In the genomic region with DNA sequence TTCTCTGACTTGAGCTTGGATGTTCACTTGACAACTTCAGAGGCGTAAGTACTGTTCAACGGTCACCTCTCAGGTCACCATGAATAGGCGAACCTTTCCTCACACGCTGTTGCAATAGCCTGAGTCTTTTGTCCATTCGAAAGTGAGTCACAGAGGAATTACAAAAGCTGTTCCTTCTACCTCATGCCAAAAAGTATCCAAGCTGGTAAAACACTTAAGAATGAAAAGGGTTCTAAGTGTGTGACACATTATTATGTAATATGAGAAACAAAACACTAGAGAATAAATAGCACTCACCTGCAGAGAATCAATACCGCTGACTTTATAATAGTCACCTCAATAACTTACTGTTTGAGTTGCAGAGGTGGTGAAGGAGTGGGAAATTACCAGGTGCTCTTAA, we compare ENCODE assay signal across 18 mouse cellular contexts.
DNase-seq lines count a peak whose midpoint lies in the region; ATAC-seq lines count a peak whose summit lies in the region.
"Had no signal": no experiment of that assay in that cellular context is flagged by ENCODE, and none has a peak within 500 bp of the region (broad histone marks: within the 10 kb centered on the region; RNA-seq: fewer than 3 reads in every experiment).

No protein-coding gene starts in this region.

- 80% methylated on average over 6 of the region's 6 CpGs for WGBS in hindbrain, embryonic 13.5 days

- H3K9me3 ChIP-seq in hindbrain, embryonic 13.5 days: no peaks in the 10 kb centered on the region
- H3K9me3 ChIP-seq: embryonic facial prominence, embryonic 10.5 days; forebrain, embryonic 13.5 days; hindbrain, embryonic 12.5 days had no signal

- no peak overlapping the region for H3K4me3 ChIP-seq in hindbrain, embryonic 13.5 days
- H3K4me3 ChIP-seq: embryonic facial prominence, embryonic 10.5 days; forebrain, embryonic 13.5 days; hindbrain, embryonic 12.5 days had no signal

- no peak overlapping the region for H3K9ac ChIP-seq in hindbrain, embryonic 13.5 days
- H3K9ac ChIP-seq: forebrain, embryonic 13.5 days; forebrain, postnatal 0 days; hindbrain, embryonic 12.5 days had no signal

- DNase-seq in adrenal gland, postnatal 14 days: peak; percentile 8
- DNase-seq in adrenal gland, postnatal 10 days: no peak
- DNase-seq in 3T3-L1 (ENCODE audit: low read depth, low spot score): peak; percentile 56
- peak; percentile 24 for DNase-seq in NIH3T3 (ENCODE audit: low read depth)
- DNase-seq in lung, postnatal 25 days (ENCODE audit: low spot score): peak; percentile 75
- no peak for DNase-seq in right cerebral cortex, postnatal 10 days (ENCODE audit: low spot score in 2 of 2)
- DNase-seq: cerebellum, adult 18-20 months; cerebellum, adult 9-11 months; cerebellum, postnatal 36 days; forebrain, postnatal 0 days; gastrocnemius, postnatal 14 days; heart, postnatal 10 days; heart, postnatal 4 days had no signal

- no peaks in the 10 kb centered on the region for H3K36me3 ChIP-seq in hindbrain, embryonic 13.5 days
- H3K36me3 ChIP-seq: embryonic facial prominence, embryonic 10.5 days; hindbrain, embryonic 12.5 days had no signal

- no peak overlapping the region for H3K27ac ChIP-seq in hindbrain, embryonic 13.5 days
- H3K27ac ChIP-seq: embryonic facial prominence, embryonic 10.5 days; forebrain, embryonic 13.5 days; hindbrain, embryonic 12.5 days; hindbrain, postnatal 0 days had no signal

- H3K4me2 ChIP-seq in hindbrain, embryonic 13.5 days: no peak overlapping the region
- H3K4me2 ChIP-seq: forebrain, embryonic 13.5 days; hindbrain, embryonic 12.5 days had no signal

- ATAC-seq in hindbrain, embryonic 13.5 days (ENCODE audit: low FRiP score): no peak
- ATAC-seq: forebrain, embryonic 13.5 days; forebrain, postnatal 0 days; hindbrain, postnatal 0 days had no signal

- no peaks in the 10 kb centered on the region for H3K27me3 ChIP-seq in hindbrain, embryonic 13.5 days
- H3K27me3 ChIP-seq: forebrain, embryonic 13.5 days; hindbrain, embryonic 12.5 days had no signal

- no peaks in the 10 kb centered on the region for H3K4me1 ChIP-seq in hindbrain, embryonic 13.5 days (replicated peaks)
- H3K4me1 ChIP-seq: embryonic facial prominence, embryonic 10.5 days; forebrain, embryonic 13.5 days; hindbrain, embryonic 12.5 days had no signal

Comparison
In these comparisons a context has a peak if more than half of its experiments do, and no peak if none do; other contexts are left out.
1. DNase-seq: peak in adrenal gland, postnatal 14 days (single experiment), 3T3-L1 (single experiment), NIH3T3 (single experiment) and lung, postnatal 25 days (single experiment); none in adrenal gland, postnatal 10 days (single experiment) and right cerebral cortex, postnatal 10 days (0 of 2).